Mouse (Mus musculus) frontal cortex, adult 2 months (tissue): ENCODE results near the gene Itga9. TPM values are rescaled to one million over a fixed set of nuclear protein-coding genes. Genes with fewer than 3 reads are reported as not detected.

ENCODE experiments used
- DNase-seq, 2 experiments: peaks; one replicate each; pipeline ENCODE4 v3.0.0; 2022; ENCODE audit warnings: low spot score in 1 of 2; ENCODE audit errors: extremely low spot score in 1 of 2
- polyA plus RNA-seq: library from polyadenylated mRNA; depleted of rRNA; stranded (reverse); fragments of >200 nt; gene quantifications from 2 replicates; pipeline ENCODE4 v1.2.3, GENCODE M21; 2012

Gene Itga9
- polyA plus RNA-seq, 1 experiment: 2.5 TPM

GRCm38 (mm10) chr9:118860613-118861141 lies 254.2 kb downstream of the Itga9 start:
- no peak for DNase-seq

GRCm38 (mm10) chr9:118862214-118862613 lies 255.7 kb downstream of the Itga9 start:
- no peak for DNase-seq

GRCm38 (mm10) chr9:118862852-118863260 lies 256.4 kb downstream of the Itga9 start:
- no peak for DNase-seq

GRCm38 (mm10) chr9:118863528-118863927 lies 257.0 kb downstream of the Itga9 start:
- no peak for DNase-seq

- no peak for DNase-seq
Measured at GRCm38 (mm10) chr9:118866949-118867348, 260.5 kb downstream of the Itga9 start.

- DNase-seq: no peak
Measured at GRCm38 (mm10) chr9:118867851-118868250, 261.4 kb downstream of the Itga9 start.

- peak in 1 of 2 experiments; percentile 68 for DNase-seq
Measured at GRCm38 (mm10) chr9:118871089-118871488, 264.6 kb downstream of the Itga9 start.

- no peak for DNase-seq
Measured at GRCm38 (mm10) chr9:118873031-118873430, 266.5 kb downstream of the Itga9 start.

GRCm38 (mm10) chr9:118873596-118873995 lies 267.1 kb downstream of the Itga9 start:
- DNase-seq: no peak

GRCm38 (mm10) chr9:118875705-118876104 lies 269.2 kb downstream of the Itga9 start:
- no peak for DNase-seq

- DNase-seq: no peak
Measured at GRCm38 (mm10) chr9:118876902-118877301, 270.4 kb downstream of the Itga9 start.

- DNase-seq: no peak
Measured at GRCm38 (mm10) chr9:118877365-118878008, 271.0 kb downstream of the Itga9 start.

- DNase-seq: no peak
Measured at GRCm38 (mm10) chr9:118878596-118878995, 272.1 kb downstream of the Itga9 start.

- no peak for DNase-seq
Measured at GRCm38 (mm10) chr9:118881281-118881945, 274.9 kb downstream of the Itga9 start.

GRCm38 (mm10) chr9:118881946-118882284 lies 275.4 kb downstream of the Itga9 start:
- no peak for DNase-seq

GRCm38 (mm10) chr9:118883150-118883549 lies 276.7 kb downstream of the Itga9 start:
- no peak for DNase-seq

GRCm38 (mm10) chr9:118885785-118886184 lies 279.3 kb downstream of the Itga9 start:
- DNase-seq: no peak

- DNase-seq: no peak
Measured at GRCm38 (mm10) chr9:118887201-118887600, 280.7 kb downstream of the Itga9 start.

GRCm38 (mm10) chr9:118887734-118888133 lies 281.2 kb downstream of the Itga9 start:
- no peak for DNase-seq

GRCm38 (mm10) chr9:118890149-118890548 lies 283.7 kb downstream of the Itga9 start:
- no peak for DNase-seq

GRCm38 (mm10) chr9:118890645-118891044 lies 284.2 kb downstream of the Itga9 start:
- no peak for DNase-seq

GRCm38 (mm10) chr9:118891068-118891467 lies 284.6 kb downstream of the Itga9 start:
- no peak for DNase-seq
